Mouse (Mus musculus) cerebellum, adult 2 months (tissue): ENCODE results near the gene Olfr181. TPM values are rescaled to one million over a fixed set of nuclear protein-coding genes. Genes with fewer than 3 reads are reported as not detected.

Source experiments
- DNase-seq, 2 experiments: peaks; one replicate each; pipeline ENCODE4 v3.0.0; 2021
- H3K27ac ChIP-seq: fragments of 200-500 bp; 2 replicates; pipeline ENCODE4 v1.5.1; 2012; ENCODE audit warnings: low read length, control low read depth, inconsistent platforms; ENCODE audit not compliant: insufficient read depth
- H3K27me3 ChIP-seq: fragments of 200-500 bp; 2 replicates; pipeline ENCODE4 v1.6.1; 2012; ENCODE audit warnings: inconsistent platforms, mild to moderate bottlenecking, low read length, moderate library complexity; ENCODE audit not compliant: control insufficient read depth, insufficient read depth
- H3K4me1 ChIP-seq: fragments of 200-500 bp; 2 replicates; pipeline ENCODE4 v1.6.1; 2011; ENCODE audit warnings: low read length; ENCODE audit not compliant: control insufficient read depth, insufficient read depth
- H3K4me3 ChIP-seq: fragments of 200-500 bp; replicated peaks from 2 replicates; pipeline ENCODE3; 2011; ENCODE audit warnings: mild to moderate bottlenecking, low read depth, low read length, control low read depth; ENCODE audit not compliant: insufficient read depth
- CTCF ChIP-seq: fragments of 200-500 bp; IDR thresholded peaks from 2 replicates; pipeline ENCODE4 v1.5.1; 2011; ENCODE audit warnings: low read depth, mild to moderate bottlenecking, control low read depth, low read length, moderate library complexity, borderline replicate concordance; ENCODE audit not compliant: insufficient read depth
- POLR2A ChIP-seq: fragments of 200-500 bp; IDR thresholded peaks from 2 replicates; pipeline ENCODE4 v1.6.1; 2011; ENCODE audit warnings: low read length, control low read depth, borderline replicate concordance; ENCODE audit not compliant: insufficient read depth
- WGBS: fragments of 180-500 bp; shearing (Covaris S2); methylation state at CpG from one replicate; pipeline ENCODE4 v1.1.7; 2018; 5-methylcytosine and 5-hydroxymethylcytosine counted together
- polyA plus RNA-seq: library from polyadenylated mRNA; depleted of rRNA; stranded (reverse); fragments of >200 nt; gene quantifications from 2 replicates; pipeline ENCODE4 v1.2.3, GENCODE M21; 2012; rRNA removed

Olfr181 gene
- not detected in 2 replicates for polyA plus RNA-seq

DNA sequence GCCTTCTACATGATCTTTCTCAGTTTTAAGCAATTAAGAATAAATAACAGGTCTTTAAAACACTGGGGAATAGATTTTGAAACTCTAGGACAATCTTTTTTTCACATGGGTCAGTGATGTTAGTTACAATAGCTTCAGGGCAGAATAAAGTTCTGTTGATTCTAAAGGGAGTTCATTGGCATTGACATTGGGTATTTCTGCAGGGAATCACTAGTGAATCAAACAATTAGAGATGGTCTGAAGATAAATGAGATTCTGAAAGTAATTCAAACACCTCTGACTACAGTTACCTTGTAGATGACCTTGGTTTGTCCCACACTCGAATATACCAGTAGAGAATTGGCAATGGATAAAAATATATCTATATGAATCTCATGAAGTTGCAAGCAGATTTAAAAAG is at the start of gene Olfr181:
Gene Olfr181, minus strand, starts transcription at position 101 of the 400 bp plus-strand sequence.
- H3K4me1 ChIP-seq: no peaks in the 10 kb centered on the region
- H3K27me3 ChIP-seq: no peaks in the 10 kb centered on the region
- DNase-seq: no peak
- no peak within 1 kb of the TSS for H3K27ac ChIP-seq
- 42% methylated on average over 1 of the region's 1 CpGs for WGBS
- TF ChIP-seq CTCF (no peak), POLR2A (no peak)
- H3K4me3 ChIP-seq: no peak within 1 kb of the TSS

DNA sequence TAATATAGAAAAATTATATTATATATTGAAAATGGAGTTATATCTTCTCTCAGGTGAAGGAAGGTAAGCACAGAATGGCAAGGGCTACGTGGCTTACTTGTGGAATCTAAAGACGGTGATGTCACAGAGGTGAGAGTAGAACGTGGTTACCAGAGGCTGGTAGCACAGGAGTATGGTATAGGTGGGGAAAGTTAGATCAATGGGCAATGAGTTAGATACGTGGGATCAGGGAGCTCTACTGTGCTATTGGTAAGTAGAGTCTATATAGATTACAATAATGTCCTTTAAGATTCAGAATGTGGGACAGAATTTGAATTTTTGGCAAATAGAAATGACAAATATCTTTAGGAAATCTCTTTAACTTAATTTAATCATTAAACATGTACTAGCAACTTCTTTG is 737 bp upstream of the Olfr181 start, which contains the start of gene Olfr180:
Gene Olfr180, minus strand, starts transcription at position 101 of the 400 bp plus-strand sequence.
- H3K27ac ChIP-seq: no peak within 1 kb of the TSS
- WGBS: 74% methylated on average over 4 of the region's 4 CpGs
- TF ChIP-seq CTCF (no peak), POLR2A (no peak)
- H3K4me1 ChIP-seq: no peaks in the 10 kb centered on the region
- H3K4me3 ChIP-seq: no peak within 1 kb of the TSS
- no peak for DNase-seq
- no peaks in the 10 kb centered on the region for H3K27me3 ChIP-seq

DNA sequence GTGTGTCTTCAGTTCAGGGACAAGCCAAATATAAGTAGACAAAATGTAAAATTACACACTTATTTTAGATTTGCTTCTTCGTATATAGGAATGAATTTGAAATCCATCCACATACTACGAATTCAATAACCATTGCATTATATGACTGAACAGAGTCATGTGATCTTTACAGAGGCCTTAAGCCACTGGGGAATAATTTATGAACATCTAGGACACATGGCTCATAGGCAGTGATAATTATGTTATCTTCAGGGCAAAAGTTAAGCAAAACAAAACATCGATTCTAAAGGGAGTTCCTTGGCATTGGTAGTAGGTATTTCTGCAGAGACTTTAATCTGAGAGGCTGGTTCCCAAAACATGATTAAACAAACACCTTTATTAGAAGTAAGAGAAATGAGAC is 36.6 kb downstream of the Olfr181 start, which contains the start of gene Olfr178:
Gene Olfr178, minus strand, starts transcription at position 101 of the 400 bp plus-strand sequence.
- 88% methylated on average over 3 of the region's 3 CpGs for WGBS
- H3K4me3 ChIP-seq: no peak within 1 kb of the TSS
- H3K27me3 ChIP-seq: no peaks in the 10 kb centered on the region
- no peak for DNase-seq
- no peak for TF ChIP-seq POLR2A
- no peak for TF ChIP-seq CTCF
- H3K4me1 ChIP-seq: no peaks in the 10 kb centered on the region
- no peak within 1 kb of the TSS for H3K27ac ChIP-seq

DNA sequence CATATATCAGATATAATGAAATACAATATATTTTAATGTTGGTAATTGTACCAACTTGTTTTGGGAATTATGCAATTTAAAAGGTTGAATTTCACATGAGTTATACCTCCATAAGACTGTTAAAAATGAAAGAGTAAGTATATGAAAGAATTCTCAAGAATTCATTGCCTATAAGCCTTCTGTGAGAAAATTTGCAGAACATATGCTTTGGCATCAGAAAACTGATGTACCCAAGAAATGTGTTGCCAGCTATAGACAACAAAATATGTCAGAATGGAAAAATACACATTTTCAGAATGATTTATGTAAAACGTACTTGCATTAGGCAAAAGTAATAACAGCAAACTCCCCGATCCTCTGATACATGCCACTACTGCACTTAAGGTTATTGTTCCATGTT is 44.1 kb downstream of the Olfr181 start:
- no peaks in the 10 kb centered on the region for H3K27me3 ChIP-seq
- no peaks in the 10 kb centered on the region for H3K4me1 ChIP-seq
- no peak overlapping the region for H3K27ac ChIP-seq
- no peak overlapping the region for H3K4me3 ChIP-seq
- TF ChIP-seq CTCF (no peak), POLR2A (no peak)
- no peak for DNase-seq
- WGBS: 94% methylated on average over 2 of the region's 2 CpGs

Other genes with a start within 250 kb of the Olfr181 start
- 0.06 TPM in 1 of 2 replicates, not detected in the other for gene Gpr15, start 209.7 kb downstream of the Olfr181 start, polyA plus RNA-seq
- 134 and 137 TPM in 2 replicates for gene Cldnd1, start 200.8 kb downstream of the Olfr181 start, polyA plus RNA-seq
- not detected in 2 replicates for gene Olfr172, start 165.6 kb downstream of the Olfr181 start, polyA plus RNA-seq
- gene Olfr173, start 128.5 kb downstream of the Olfr181 start, polyA plus RNA-seq: not detected in 2 replicates
- gene Olfr175-ps1, start 102.0 kb downstream of the Olfr181 start, polyA plus RNA-seq: not detected in 2 replicates
- gene Olfr177, start 54.0 kb downstream of the Olfr181 start, polyA plus RNA-seq: not detected in 2 replicates
- gene Olfr178, start 36.7 kb downstream of the Olfr181 start, polyA plus RNA-seq: not detected in 2 replicates
- not detected in 2 replicates for gene Olfr180, start 637 bp upstream of the Olfr181 start, polyA plus RNA-seq
- gene Olfr183, start 66.6 kb upstream of the Olfr181 start, polyA plus RNA-seq: not detected in 2 replicates
- gene Olfr186, start 101.5 kb upstream of the Olfr181 start, polyA plus RNA-seq: not detected in 2 replicates
- gene Olfr187, start 111.0 kb upstream of the Olfr181 start, polyA plus RNA-seq: not detected in 2 replicates
- gene Olfr190, start 149.2 kb upstream of the Olfr181 start, polyA plus RNA-seq: not detected in 2 replicates
- not detected in 2 replicates for gene Olfr191, start 161.1 kb upstream of the Olfr181 start, polyA plus RNA-seq
- gene Olfr193, start 183.1 kb upstream of the Olfr181 start, polyA plus RNA-seq: not detected in 2 replicates
- not detected in 2 replicates for gene Olfr194, start 192.3 kb upstream of the Olfr181 start, polyA plus RNA-seq
- not detected in 2 replicates for gene Olfr195, start 218.3 kb upstream of the Olfr181 start, polyA plus RNA-seq
- not detected in 2 replicates for gene Olfr196, start 241.7 kb upstream of the Olfr181 start, polyA plus RNA-seq